Mouse (Mus musculus) small intestine, adult 2 months (tissue): Measurements from ENCODE around the gene Hoxd11.

ENCODE experiments used
- CTCF ChIP-seq: fragments of 200-500 bp; IDR thresholded peaks from 2 replicates; pipeline ENCODE4 v1.5.1; 2012; ENCODE audit warnings: low read depth, mild to moderate bottlenecking, control low read depth, inconsistent platforms, low read length, moderate library complexity, mixed read lengths; ENCODE audit not compliant: insufficient replicate concordance, insufficient read length; ENCODE audit errors: extremely low read depth
- POLR2A ChIP-seq: fragments of 200-500 bp; IDR thresholded peaks from 2 replicates; pipeline ENCODE4 v1.6.1; 2012; ENCODE audit warnings: low read depth, mild to moderate bottlenecking, control low read depth, inconsistent platforms, low read length, moderate library complexity

GRCm38 (mm10) chr2:74654743-74655419 is 24.5 kb upstream of the Hoxd11 start:
- TF ChIP-seq CTCF (no peak), POLR2A (no peak)
